Mouse (Mus musculus): ENCODE data around the gene Eif2b1.
"Not testable (repeated sequence)": the region's sequence is repeated elsewhere in the genome, so short reads cannot be mapped to it uniquely, and the experiment has no call there.

The Eif2b1 gene

GRCm38 (mm10) chr5:124578633-124579317 is at the start of gene Eif2b1, which contains the start of gene Gtf2h3:
Gene Eif2b1 (minus strand): TSS chr5:124579131.
Gene Gtf2h3 (plus strand): TSS chr5:124579140.
- DNase-seq = peak; percentile 97 to 98

DNA sequence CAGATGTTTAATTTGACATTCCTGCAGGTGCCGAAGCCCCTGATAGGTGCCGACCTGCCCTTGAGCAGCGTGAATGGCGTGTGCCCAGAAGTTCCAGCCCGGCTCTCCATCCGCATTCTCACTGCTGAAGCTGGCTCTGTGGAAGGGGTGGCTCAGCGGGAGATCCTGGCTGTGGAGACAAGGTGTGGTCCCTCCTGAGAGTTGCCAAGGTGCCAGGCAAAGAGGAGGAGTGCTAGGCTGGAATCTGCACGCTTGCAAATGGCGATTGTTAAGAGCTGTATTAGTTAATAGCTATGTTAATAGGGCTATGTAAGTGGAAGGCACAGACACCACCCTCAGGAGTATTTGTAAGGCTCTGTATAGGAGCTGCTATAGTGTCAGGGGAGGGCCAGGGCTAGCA is 45.4 kb upstream of the Eif2b1 start:
- DNase-seq = no peak

DNA sequence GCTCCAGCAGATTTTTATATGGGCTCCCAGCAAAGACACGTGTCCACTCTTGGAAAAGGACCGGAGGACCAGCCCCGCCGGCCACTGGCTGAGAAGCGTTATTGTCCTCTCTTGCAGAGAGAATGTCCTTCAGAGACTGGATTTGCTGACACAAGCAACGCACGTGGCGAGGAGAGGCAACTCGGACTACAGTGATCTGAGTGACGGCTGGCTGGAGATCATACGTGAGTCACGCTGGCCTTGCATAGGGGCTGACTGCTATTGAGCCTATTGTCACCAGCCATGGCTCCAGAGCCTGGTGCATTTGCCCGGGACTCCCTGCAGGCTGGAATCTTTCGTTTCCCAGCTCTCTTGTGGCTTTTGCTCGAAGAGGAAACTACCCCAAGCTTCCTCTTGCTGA is 44.0 kb upstream of the Eif2b1 start:
- no peak for DNase-seq

GRCm38 (mm10) chr5:124621362-124621761 is 42.4 kb upstream of the Eif2b1 start:
- no peak for DNase-seq

DNA sequence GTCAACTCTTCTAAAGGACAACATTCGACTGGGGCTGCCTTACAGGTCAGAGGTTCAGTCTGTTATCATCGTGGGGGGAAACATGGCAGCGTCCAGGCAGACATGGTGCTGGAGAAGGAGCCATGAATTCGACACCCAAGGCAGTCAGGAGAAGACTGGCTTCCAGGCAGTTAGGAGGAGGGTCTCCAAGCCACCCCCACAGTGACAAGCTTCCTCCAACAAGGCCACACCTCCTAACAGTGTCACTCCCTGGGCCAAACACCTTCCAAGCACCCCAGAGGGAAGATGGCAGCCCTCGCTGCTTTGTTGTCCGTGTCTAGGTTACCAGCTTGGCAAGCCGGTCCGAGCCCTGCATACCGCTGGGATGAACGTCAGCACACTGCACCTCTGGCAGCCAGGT is 39.8 kb upstream of the Eif2b1 start:
- no peak for DNase-seq

DNA sequence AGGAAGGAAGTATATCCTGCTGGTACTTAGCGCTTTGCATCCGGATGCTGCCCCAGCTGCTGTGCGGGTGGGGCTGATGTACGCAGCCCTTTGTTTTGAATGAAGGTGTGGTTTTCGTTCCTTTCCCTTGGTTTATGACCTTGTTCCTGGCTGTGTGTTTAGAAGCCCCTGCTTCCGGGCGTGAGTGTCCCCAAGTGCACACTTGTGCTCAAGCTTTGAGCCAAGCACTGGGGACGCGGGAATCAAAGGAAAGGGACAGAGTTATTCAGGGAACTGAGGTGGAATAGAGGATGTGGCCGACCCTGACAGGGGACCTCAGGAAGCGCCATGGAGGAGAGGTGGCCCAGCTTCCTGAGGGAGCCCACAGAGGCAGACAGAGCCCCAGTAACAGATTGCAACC is 35.8 kb upstream of the Eif2b1 start:
- no peak for DNase-seq

DNA sequence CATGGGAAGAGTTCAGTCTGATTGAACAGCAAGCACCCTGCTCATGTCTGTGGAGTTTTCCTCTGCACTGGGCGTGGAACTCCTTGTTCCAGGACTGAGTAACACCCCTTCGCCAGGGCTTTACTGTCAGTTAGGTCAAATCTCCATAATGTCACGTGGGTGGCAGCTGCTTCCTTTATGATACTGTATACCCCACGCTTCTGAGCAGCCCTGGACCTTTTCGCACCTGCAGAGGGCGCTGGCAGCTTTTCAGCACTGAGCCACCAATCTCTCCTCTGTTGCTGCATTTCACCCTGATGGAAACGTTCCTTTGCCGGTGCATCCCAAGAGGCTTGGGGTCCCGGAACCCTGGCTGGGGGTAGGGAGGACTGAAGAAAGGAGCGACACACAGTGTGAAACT is 32.0 kb upstream of the Eif2b1 start:
- no peak for DNase-seq

DNA sequence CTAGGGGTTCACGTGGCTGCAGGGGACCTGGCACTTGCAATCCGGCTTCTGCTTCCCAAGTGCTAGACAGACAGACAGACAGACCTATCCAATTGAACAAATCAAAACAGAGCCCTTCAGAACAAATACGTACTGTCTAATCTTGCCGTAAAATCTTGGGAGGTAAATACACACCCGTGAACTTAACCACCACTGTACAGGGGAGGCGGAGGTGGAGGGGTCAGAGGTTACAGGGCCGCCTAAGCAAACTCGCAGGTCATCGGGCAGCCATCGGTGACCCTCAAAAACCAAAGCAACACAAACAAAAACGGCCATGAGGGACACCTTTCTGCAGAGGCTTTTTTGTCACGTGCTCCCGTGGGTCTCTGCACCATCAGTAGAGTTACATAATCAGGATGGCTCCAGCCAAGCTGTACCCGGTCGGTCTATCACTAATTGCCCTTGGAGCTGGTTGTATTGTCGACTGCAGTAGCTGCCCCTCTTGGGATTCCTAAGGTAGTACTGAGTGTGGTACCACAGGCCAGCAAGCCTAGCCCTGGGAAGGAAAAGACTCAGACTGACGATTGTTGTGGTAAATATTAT is 26.2 kb upstream of the Eif2b1 start:
- DNase-seq = no peak

GRCm38 (mm10) chr5:124604296-124604695 is 25.4 kb upstream of the Eif2b1 start:
- no peak for DNase-seq

GRCm38 (mm10) chr5:124602349-124602748 is 23.4 kb upstream of the Eif2b1 start:
- peak; percentile 60 to 74 for DNase-seq

GRCm38 (mm10) chr5:124599726-124600125 is 20.8 kb upstream of the Eif2b1 start:
- DNase-seq = not testable (repeated sequence)

DNA sequence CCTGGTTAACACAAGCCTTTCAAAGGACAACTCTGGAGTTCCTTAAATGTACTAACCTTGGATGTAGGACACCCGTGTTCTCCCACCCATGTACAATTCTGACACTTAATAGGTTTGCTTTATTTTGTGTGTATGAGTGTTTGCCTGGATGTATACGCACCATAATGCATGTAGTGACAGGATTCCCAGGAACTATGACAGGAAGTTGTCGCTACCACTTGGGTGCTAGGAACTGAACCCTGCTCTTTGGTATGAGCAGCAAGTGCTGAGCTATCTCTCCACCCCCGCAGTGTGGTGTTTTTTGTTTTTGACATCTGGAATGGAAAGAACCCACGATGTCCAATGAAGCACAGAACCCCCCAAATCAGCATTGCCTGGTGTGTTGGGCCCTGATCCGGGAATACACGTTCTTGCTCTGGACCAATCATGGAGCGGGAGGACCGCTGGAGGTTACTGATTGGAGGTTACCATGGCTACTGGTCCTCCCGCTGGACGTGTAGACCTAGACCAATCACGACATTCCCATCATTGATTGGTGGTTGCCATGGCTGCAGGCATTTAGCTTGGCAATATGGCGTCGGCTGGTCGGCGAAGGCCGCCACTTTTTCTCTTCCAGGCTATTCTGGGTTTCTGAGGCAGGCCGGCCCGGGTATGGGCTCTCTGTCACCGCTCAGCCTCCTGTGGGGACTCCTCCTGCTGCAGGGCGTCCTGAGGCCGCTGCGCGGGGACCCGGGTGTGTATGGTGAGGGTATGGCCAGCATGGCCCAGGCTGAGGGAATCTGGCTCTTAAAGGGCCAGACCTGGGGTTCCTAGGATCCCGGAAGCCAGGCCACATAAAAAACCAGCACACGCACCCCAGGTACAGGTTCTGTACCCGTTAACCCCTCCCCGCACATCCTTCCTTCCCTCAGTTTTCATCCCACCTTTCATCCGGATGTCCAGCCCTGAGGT is 19.6 kb upstream of the Eif2b1 start:
- peak; percentile 90 to 93 for DNase-seq

DNA sequence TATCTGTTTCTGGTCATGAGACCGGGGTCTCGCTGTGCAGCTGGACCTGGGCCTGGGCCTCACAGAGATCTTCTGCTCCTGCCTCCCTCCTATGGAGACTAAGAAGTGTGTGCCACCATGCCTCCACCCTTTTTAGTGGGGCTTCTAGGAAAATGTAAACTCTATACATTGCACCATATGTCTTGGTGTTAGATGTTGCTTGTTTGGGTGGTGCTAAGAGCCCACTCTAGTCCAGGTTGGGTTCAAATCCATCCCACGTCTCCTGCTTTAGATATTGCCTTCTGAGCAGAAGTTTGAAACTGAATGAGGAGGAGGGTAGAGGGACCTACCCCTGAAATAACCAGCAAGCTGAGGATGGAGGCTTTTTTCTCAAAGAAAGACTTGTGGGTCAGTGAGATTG is 13.8 kb upstream of the Eif2b1 start:
- DNase-seq = no peak

GRCm38 (mm10) chr5:124582515-124582914 is 3.6 kb upstream of the Eif2b1 start:
- DNase-seq = no peak

DNA sequence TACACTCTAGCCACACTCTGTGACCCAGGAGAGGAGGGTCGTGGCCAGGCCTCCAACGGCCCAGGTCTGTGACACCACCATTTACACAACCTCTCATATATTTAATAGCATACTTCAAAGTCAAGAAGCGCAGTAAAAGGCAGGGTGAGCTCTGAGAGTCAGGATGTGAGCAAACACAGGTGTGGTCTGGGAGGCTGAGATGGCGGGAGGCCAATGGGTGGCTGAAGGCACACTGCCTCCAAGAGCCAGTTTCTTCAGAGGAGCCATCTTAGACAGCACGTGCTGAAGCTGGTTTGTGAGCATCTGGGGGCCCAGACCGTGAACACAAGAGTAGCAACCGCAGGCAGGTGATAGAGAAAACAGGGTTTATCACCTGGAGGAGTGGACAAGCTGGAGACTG is 3.5 kb downstream of the Eif2b1 start:
- no peak for DNase-seq

DNA sequence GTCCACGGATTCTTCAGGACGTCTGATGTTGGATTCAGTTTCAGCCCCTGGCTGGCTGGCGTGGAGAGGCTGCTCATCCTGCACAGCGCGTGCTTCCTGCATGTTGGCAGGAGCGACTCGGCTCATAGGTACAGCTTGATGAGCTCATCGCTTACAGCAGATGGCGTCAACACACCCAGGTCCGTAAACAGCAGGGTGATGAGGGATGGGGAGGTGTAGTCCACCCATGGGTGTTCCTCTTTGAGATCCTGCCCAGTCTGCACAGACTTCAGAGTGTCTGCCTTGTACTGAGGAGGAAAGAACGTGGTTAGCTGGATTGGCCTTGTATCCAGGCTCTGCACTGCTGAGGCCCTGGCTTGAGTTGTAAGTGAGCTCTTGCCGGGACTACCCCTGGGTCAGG is 7.9 kb downstream of the Eif2b1 start:
- DNase-seq = peak; percentile 79 to 82

DNA sequence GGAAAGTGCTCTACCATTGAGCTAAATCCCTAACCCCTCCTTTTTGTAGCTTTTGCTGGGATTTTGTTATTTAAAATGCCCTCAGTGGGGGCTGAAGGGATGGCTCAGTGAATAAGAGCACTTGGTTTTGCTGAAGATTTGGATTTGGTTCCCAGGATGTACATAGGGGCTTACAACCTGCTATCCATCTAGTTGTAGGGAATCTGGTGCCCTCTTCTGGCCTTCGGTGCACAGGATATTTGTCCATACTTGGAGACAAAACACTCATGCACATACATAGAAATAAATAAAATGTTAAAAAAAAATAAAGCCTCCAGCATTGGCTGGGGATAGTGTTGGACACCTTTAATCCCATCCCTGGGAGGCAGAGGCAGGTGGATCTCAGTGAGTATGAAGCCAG is 23.8 kb downstream of the Eif2b1 start:
- DNase-seq = no peak

DNA sequence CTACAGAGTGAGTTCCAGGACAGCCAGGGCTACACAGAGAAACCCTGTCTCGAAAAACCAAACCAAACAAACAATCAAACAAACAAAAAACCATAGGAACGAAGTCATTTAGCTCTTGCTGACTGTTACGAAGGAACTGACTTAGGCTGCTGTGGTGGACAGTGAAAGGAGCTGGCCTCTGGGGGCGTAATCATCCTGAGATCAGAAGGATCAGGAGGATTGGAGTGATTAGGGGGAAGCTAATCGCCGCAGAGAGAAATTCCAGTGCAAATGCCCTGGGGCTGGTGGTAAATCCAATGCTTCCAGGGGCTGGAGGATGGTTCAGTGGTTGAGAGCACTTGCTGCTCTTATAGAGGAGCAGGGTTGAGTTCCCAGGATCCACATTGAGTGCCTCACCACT is 25.3 kb downstream of the Eif2b1 start:
- no peak for DNase-seq

DNA sequence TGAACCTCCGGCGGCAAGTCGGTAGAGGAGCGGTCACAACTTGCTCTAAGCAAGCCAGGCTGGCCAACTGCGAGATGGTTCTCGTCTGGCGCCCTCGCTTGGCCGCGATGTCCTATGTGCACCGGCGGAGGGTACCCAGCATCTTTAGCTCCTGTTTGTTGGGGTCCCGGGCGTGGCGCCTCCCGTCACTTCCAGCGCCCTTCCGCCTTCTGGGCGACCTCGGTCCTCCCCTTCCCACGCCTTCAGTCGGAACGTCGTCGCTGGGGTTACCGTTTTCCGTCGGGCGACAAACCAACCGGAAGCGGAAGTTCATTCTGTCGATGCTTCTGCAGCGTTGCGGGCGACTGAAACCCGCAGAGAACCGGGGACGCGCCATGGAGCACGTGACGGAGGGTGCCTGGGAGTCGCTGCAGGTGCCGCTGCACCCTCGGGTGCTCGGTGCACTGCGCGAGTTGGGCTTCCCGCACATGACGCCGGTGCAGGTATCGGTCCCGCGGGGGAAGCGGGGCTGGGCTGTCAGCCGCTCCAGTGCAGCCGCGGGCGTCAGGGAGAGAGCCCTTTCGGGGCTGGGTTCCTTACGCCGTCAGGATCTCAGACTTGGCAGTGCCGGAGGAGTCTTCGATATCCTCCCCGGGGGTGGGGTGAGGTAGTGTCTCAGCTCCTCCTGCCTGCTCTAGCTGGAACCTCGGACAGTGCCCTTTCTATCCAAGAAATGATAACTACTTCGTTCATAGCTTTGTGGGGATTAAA is 26.2 kb downstream of the Eif2b1 start, which contains the start of gene Ddx55:
Gene Ddx55, plus strand, starts transcription at position 307 of the 750 bp plus-strand sequence.
- DNase-seq = peak; percentile 93

DNA sequence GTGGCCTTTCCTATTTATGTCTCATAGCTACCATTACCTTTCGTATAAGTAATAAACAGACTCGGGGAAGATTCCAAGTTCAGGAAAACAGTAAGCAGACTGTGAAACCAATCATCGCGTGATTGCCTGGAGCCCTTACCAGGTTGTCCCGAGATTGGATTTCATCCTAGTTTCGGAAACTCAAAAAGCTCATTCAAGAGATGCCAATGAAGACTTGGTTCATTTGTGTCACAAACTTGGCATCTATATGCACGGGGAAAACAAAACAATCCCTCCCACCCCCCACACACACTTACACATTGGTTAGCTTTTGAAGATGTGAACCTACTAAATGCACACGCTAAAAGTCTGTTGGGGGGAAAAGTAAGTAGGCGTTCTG is 26.8 kb downstream of the Eif2b1 start:
- DNase-seq = no peak

GRCm38 (mm10) chr5:124551349-124552093 is 27.4 kb downstream of the Eif2b1 start:
- not testable (repeated sequence) for DNase-seq

GRCm38 (mm10) chr5:124550737-124551136 is 28.2 kb downstream of the Eif2b1 start:
- DNase-seq = not testable (repeated sequence)
